Mouse (Mus musculus) embryonic facial prominence, embryonic 14.5 days (tissue): ENCODE results near the gene Cnot8. TPM values are rescaled to one million over a fixed set of nuclear protein-coding genes. Genes with fewer than 3 reads are reported as not detected.
"Not testable (repeated sequence)": the region's sequence is repeated elsewhere in the genome, so short reads cannot be mapped to it uniquely, and the experiment has no call there.

Experiments
- ATAC-seq: fragments of 200-750 bp; cut with Nextera tagmentation; 2 replicates; pipeline ENCODE4 v1.8.0; 2017; ENCODE audit warnings: low read depth, moderate number of reproducible peaks, moderate TSS enrichment
- DNase-seq: peaks from one replicate; pipeline ENCODE4 v3.0.0-alpha.2; 2015; ENCODE audit warnings: low spot score
- H3K27ac ChIP-seq: fragments of 300-500 bp; sonication (generic); replicated peaks from 2 replicates; pipeline ENCODE4 v1.5.1; 2014; ENCODE audit warnings: low read depth, mild to moderate bottlenecking, low read length, moderate library complexity
- H3K27me3 ChIP-seq: fragments of 300-500 bp; sonication (generic); replicated peaks from 2 replicates; pipeline ENCODE4 v1.6.1; 2014; ENCODE audit warnings: low read length; ENCODE audit not compliant: control insufficient read depth, insufficient read depth
- H3K36me3 ChIP-seq: fragments of 300-500 bp; sonication (generic); 2 replicates; pipeline ENCODE4 v1.6.1; 2014; ENCODE audit warnings: low read length, mixed read lengths; ENCODE audit not compliant: control insufficient read depth, insufficient read depth
- H3K4me1 ChIP-seq: fragments of 300-500 bp; sonication (generic); 2 replicates; pipeline ENCODE4 v1.6.1; 2014; ENCODE audit warnings: antibody characterized with exemption, low read length; ENCODE audit not compliant: control insufficient read depth, insufficient read depth
- H3K4me2 ChIP-seq: fragments of 300-500 bp; sonication (generic); 2 replicates; pipeline ENCODE4 v1.6.1; 2014; ENCODE audit warnings: low read depth, mild to moderate bottlenecking, low read length, moderate library complexity, mixed read lengths
- H3K4me3 ChIP-seq: fragments of 300-500 bp; sonication (generic); 2 replicates; pipeline ENCODE4 v1.5.1; 2014; ENCODE audit warnings: low read depth, mild to moderate bottlenecking, low read length
- H3K9ac ChIP-seq: fragments of 300-500 bp; sonication (generic); 2 replicates; pipeline ENCODE4 v1.6.1; 2014; ENCODE audit warnings: low read depth, mild to moderate bottlenecking, low read length, moderate library complexity, mixed read lengths
- H3K9me3 ChIP-seq: fragments of 300-500 bp; sonication (generic); 2 replicates; pipeline ENCODE4 v1.6.1; 2016; ENCODE audit warnings: low read length; ENCODE audit not compliant: control insufficient read depth
- WGBS: fragments of 180-500 bp; shearing (Covaris S2); extraction: QIAGEN DNeasy Blood & Tissue Kit; methylation state at CpG from one replicate; pipeline ENCODE4 v1.1.7; 2014; 5-methylcytosine and 5-hydroxymethylcytosine counted together
- polyA plus RNA-seq: library from polyadenylated mRNA; unstranded; fragments of >200 nt; fragmentation: Nextera tagmentation; extraction: Ambion mirVana; gene quantifications from 2 replicates; pipeline ENCODE4 v1.2.1, GENCODE M21; 2014

Cnot8 gene
- 85.8 and 94.9 TPM in 2 replicates for polyA plus RNA-seq

GRCm38 (mm10) chr11:58103697-58104306, at the start of gene Cnot8:
Gene Cnot8, plus strand, starts transcription at chr11:58104153.
- peak; percentile 98 for ATAC-seq
- H3K36me3 ChIP-seq = no peaks in the 10 kb centered on the region
- no peaks in the 10 kb centered on the region for H3K27me3 ChIP-seq
- under 1% methylated on average over 35 of the region's 55 CpGs for WGBS
- H3K4me3 ChIP-seq = peak within 1 kb of the TSS; percentile 69
- DNase-seq = peak; percentile 99
- H3K9me3 ChIP-seq = no peaks in the 10 kb centered on the region
- peak within 1 kb of the TSS; percentile 84 for H3K27ac ChIP-seq
- peak within 1 kb of the TSS; percentile 73 for H3K4me2 ChIP-seq
- peak within 1 kb of the TSS; percentile 82 for H3K9ac ChIP-seq
- peaks cover 11% of the 10 kb centered on the region for H3K4me1 ChIP-seq

- ATAC-seq = no peak
- H3K4me2 ChIP-seq = no peak overlapping the region
Observed at GRCm38 (mm10) chr11:58057455-58057854, 46.5 kb upstream of the Cnot8 start.

GRCm38 (mm10) chr11:58059752-58060151, 44.2 kb upstream of the Cnot8 start:
- not testable (repeated sequence) for H3K9ac ChIP-seq, H3K27ac ChIP-seq, H3K4me3 ChIP-seq, H3K27me3 ChIP-seq, H3K4me1 ChIP-seq, ATAC-seq, H3K9me3 ChIP-seq, H3K4me2 ChIP-seq, DNase-seq
- H3K36me3 ChIP-seq = peaks cover 51% of the 10 kb centered on the region
- 91% methylated on average over 7 of the region's 7 CpGs for WGBS

More at GRCm38 (mm10) chr11:58057455-58057854, 46.5 kb upstream of the Cnot8 start:
- Histone ChIP-seq H3K4me1 (no peaks in the 10 kb centered on the region), H3K4me3 (no peak overlapping the region), H3K27ac (no peak overlapping the region), H3K36me3 (peaks cover 70% of the 10 kb centered on the region), H3K9me3 (no peaks in the 10 kb centered on the region), H3K9ac (no peak overlapping the region), H3K27me3 (no peaks in the 10 kb centered on the region)
- 60% methylated on average over 6 of the region's 6 CpGs for WGBS
- DNase-seq = peak; percentile 42

- WGBS = 98% methylated on average over 3 of the region's 4 CpGs
- not testable (repeated sequence) for ATAC-seq
Observed at GRCm38 (mm10) chr11:58061218-58061617, 42.7 kb upstream of the Cnot8 start.

GRCm38 (mm10) chr11:58062586-58062985, 41.4 kb upstream of the Cnot8 start:
- Histone ChIP-seq H3K36me3 (peaks cover 27% of the 10 kb centered on the region), H3K4me1 (no peaks in the 10 kb centered on the region), H3K27ac (no peak overlapping the region), H3K9me3 (no peaks in the 10 kb centered on the region), H3K4me3 (no peak overlapping the region), H3K9ac (no peak overlapping the region), H3K27me3 (no peaks in the 10 kb centered on the region), H3K4me2 (no peak overlapping the region)
- DNase-seq (no peak), ATAC-seq (no peak)
- 78% methylated on average over 4 of the region's 4 CpGs for WGBS

More at GRCm38 (mm10) chr11:58061218-58061617, 42.7 kb upstream of the Cnot8 start:
- not testable (repeated sequence) for H3K27me3 ChIP-seq, H3K4me3 ChIP-seq, H3K27ac ChIP-seq, H3K4me1 ChIP-seq, H3K9ac ChIP-seq, H3K9me3 ChIP-seq, DNase-seq, H3K4me2 ChIP-seq
- peaks cover 39% of the 10 kb centered on the region for H3K36me3 ChIP-seq

- DNase-seq = no peak
- Histone ChIP-seq H3K4me2 (no peak overlapping the region), H3K36me3 (peaks cover 13% of the 10 kb centered on the region), H3K9me3 (no peaks in the 10 kb centered on the region), H3K27ac (no peak overlapping the region), H3K9ac (no peak overlapping the region), H3K4me1 (no peaks in the 10 kb centered on the region), H3K27me3 (no peaks in the 10 kb centered on the region), H3K4me3 (no peak overlapping the region)
- WGBS = 87% methylated on average over 4 of the region's 4 CpGs
- ATAC-seq = no peak
Observed at GRCm38 (mm10) chr11:58065025-58065424, 38.9 kb upstream of the Cnot8 start.

- no peak overlapping the region for H3K4me2 ChIP-seq
- no peaks in the 10 kb centered on the region for H3K9me3 ChIP-seq
- H3K4me1 ChIP-seq = no peaks in the 10 kb centered on the region
- DNase-seq (no peak), ATAC-seq (no peak)
- no peak overlapping the region for H3K27ac ChIP-seq
- no peak overlapping the region for H3K4me3 ChIP-seq
- H3K9ac ChIP-seq = no peak overlapping the region
- 63% methylated on average over 3 of the region's 3 CpGs for WGBS
- H3K27me3 ChIP-seq = no peaks in the 10 kb centered on the region
- no peaks in the 10 kb centered on the region for H3K36me3 ChIP-seq
Observed at GRCm38 (mm10) chr11:58072978-58073377, 31.0 kb upstream of the Cnot8 start.

GRCm38 (mm10) chr11:58077270-58077669, 26.7 kb upstream of the Cnot8 start:
- WGBS = 78% methylated on average over 4 of the region's 4 CpGs
- no peak overlapping the region for H3K4me3 ChIP-seq
- no peak for ATAC-seq

GRCm38 (mm10) chr11:58081716-58082115, 22.2 kb upstream of the Cnot8 start:
- Histone ChIP-seq H3K9ac (no peak overlapping the region), H3K36me3 (no peaks in the 10 kb centered on the region), H3K27me3 (no peaks in the 10 kb centered on the region), H3K4me2 (no peak overlapping the region), H3K9me3 (no peaks in the 10 kb centered on the region), H3K4me1 (no peaks in the 10 kb centered on the region), H3K4me3 (no peak overlapping the region), H3K27ac (no peak overlapping the region)
- 85% methylated on average over 6 of the region's 6 CpGs for WGBS
- ATAC-seq = no peak
- DNase-seq = no peak

More at GRCm38 (mm10) chr11:58077270-58077669, 26.7 kb upstream of the Cnot8 start:
- Histone ChIP-seq H3K27me3 (no peaks in the 10 kb centered on the region), H3K27ac (no peak overlapping the region), H3K4me2 (no peak overlapping the region), H3K4me1 (no peaks in the 10 kb centered on the region), H3K36me3 (no peaks in the 10 kb centered on the region), H3K9ac (no peak overlapping the region), H3K9me3 (no peaks in the 10 kb centered on the region)
- DNase-seq = no peak
